Mouse (Mus musculus): ENCODE measurements around the gene Irx4. TPM values are rescaled to one million over a fixed set of nuclear protein-coding genes. Genes with fewer than 3 reads are reported as not detected.
A peak's percentile ranks its signal among the peaks of the same experiment; 100 is the strongest.

The Irx4 gene
- total RNA-seq, 1 experiment from 2014 or later = not detected

- no peak for ATAC-seq (replicated peaks in 1 of 2; ENCODE audit: insufficient read depth in 1 of 2, low FRiP score in 2 of 2, low TSS enrichment in 1 of 2, low read depth in 1 of 2, poor library complexity in 2 of 2, severe bottlenecking in 2 of 2)
Measured at GRCm38 (mm10) chr13:73265442-73265841, 5.2 kb downstream of the Irx4 start.

- ATAC-seq (replicated peaks in 1 of 2; ENCODE audit: insufficient read depth in 1 of 2, low FRiP score in 2 of 2, low TSS enrichment in 1 of 2, low read depth in 1 of 2, poor library complexity in 2 of 2, severe bottlenecking in 2 of 2) = no peak
Measured at GRCm38 (mm10) chr13:73267551-73267950, 7.3 kb downstream of the Irx4 start.

- ATAC-seq (replicated peaks in 1 of 2; ENCODE audit: insufficient read depth in 1 of 2, low FRiP score in 2 of 2, low TSS enrichment in 1 of 2, low read depth in 1 of 2, poor library complexity in 2 of 2, severe bottlenecking in 2 of 2) = peak in 1 of 2 experiments; percentile 33; a peak in 2 of 4 replicates
Measured at GRCm38 (mm10) chr13:73268702-73269101, 8.4 kb downstream of the Irx4 start.

GRCm38 (mm10) chr13:73269251-73269650, 9.0 kb downstream of the Irx4 start:
- no peak for ATAC-seq (replicated peaks in 1 of 2; ENCODE audit: insufficient read depth in 1 of 2, low FRiP score in 2 of 2, low TSS enrichment in 1 of 2, low read depth in 1 of 2, poor library complexity in 2 of 2, severe bottlenecking in 2 of 2)

GRCm38 (mm10) chr13:73269891-73270290, 9.6 kb downstream of the Irx4 start:
- no peak for ATAC-seq (replicated peaks in 1 of 2; ENCODE audit: insufficient read depth in 1 of 2, low FRiP score in 2 of 2, low TSS enrichment in 1 of 2, low read depth in 1 of 2, poor library complexity in 2 of 2, severe bottlenecking in 2 of 2)

- ATAC-seq (replicated peaks in 1 of 2; ENCODE audit: insufficient read depth in 1 of 2, low FRiP score in 2 of 2, low TSS enrichment in 1 of 2, low read depth in 1 of 2, poor library complexity in 2 of 2, severe bottlenecking in 2 of 2) = no peak
Measured at GRCm38 (mm10) chr13:73270451-73271081, 10.3 kb downstream of the Irx4 start.

- 0 out of 4 replicates have a peak, but pooled peaks of 1 of the 2 experiments have one; percentile 38 for ATAC-seq (replicated peaks in 1 of 2; ENCODE audit: insufficient read depth in 1 of 2, low FRiP score in 2 of 2, low TSS enrichment in 1 of 2, low read depth in 1 of 2, poor library complexity in 2 of 2, severe bottlenecking in 2 of 2)
Measured at GRCm38 (mm10) chr13:73271336-73272242, 11.3 kb downstream of the Irx4 start.

GRCm38 (mm10) chr13:73272794-73273282, 12.6 kb downstream of the Irx4 start:
- ATAC-seq (replicated peaks in 1 of 2; ENCODE audit: insufficient read depth in 1 of 2, low FRiP score in 2 of 2, low TSS enrichment in 1 of 2, low read depth in 1 of 2, poor library complexity in 2 of 2, severe bottlenecking in 2 of 2) = no peak

GRCm38 (mm10) chr13:73273536-73273935, 13.3 kb downstream of the Irx4 start:
- ATAC-seq (replicated peaks in 1 of 2; ENCODE audit: insufficient read depth in 1 of 2, low FRiP score in 2 of 2, low TSS enrichment in 1 of 2, low read depth in 1 of 2, poor library complexity in 2 of 2, severe bottlenecking in 2 of 2) = no peak

- ATAC-seq (replicated peaks in 1 of 2; ENCODE audit: insufficient read depth in 1 of 2, low FRiP score in 2 of 2, low TSS enrichment in 1 of 2, low read depth in 1 of 2, poor library complexity in 2 of 2, severe bottlenecking in 2 of 2) = no peak
Measured at GRCm38 (mm10) chr13:73277361-73277760, 17.1 kb downstream of the Irx4 start.

GRCm38 (mm10) chr13:73277797-73278196, 17.5 kb downstream of the Irx4 start:
- no peak for ATAC-seq (replicated peaks in 1 of 2; ENCODE audit: insufficient read depth in 1 of 2, low FRiP score in 2 of 2, low TSS enrichment in 1 of 2, low read depth in 1 of 2, poor library complexity in 2 of 2, severe bottlenecking in 2 of 2)

GRCm38 (mm10) chr13:73279196-73279595, 18.9 kb downstream of the Irx4 start:
- ATAC-seq (replicated peaks in 1 of 2; ENCODE audit: insufficient read depth in 1 of 2, low FRiP score in 2 of 2, low TSS enrichment in 1 of 2, low read depth in 1 of 2, poor library complexity in 2 of 2, severe bottlenecking in 2 of 2) = no peak

- no peak for ATAC-seq (replicated peaks in 1 of 2; ENCODE audit: insufficient read depth in 1 of 2, low FRiP score in 2 of 2, low TSS enrichment in 1 of 2, low read depth in 1 of 2, poor library complexity in 2 of 2, severe bottlenecking in 2 of 2)
Measured at GRCm38 (mm10) chr13:73282407-73282806, 22.1 kb downstream of the Irx4 start.

- ATAC-seq (replicated peaks in 1 of 2; ENCODE audit: insufficient read depth in 1 of 2, low FRiP score in 2 of 2, low TSS enrichment in 1 of 2, low read depth in 1 of 2, poor library complexity in 2 of 2, severe bottlenecking in 2 of 2) = no peak
Measured at GRCm38 (mm10) chr13:73283534-73283933, 23.3 kb downstream of the Irx4 start.

- no peak for ATAC-seq (replicated peaks in 1 of 2; ENCODE audit: insufficient read depth in 1 of 2, low FRiP score in 2 of 2, low TSS enrichment in 1 of 2, low read depth in 1 of 2, poor library complexity in 2 of 2, severe bottlenecking in 2 of 2)
Measured at GRCm38 (mm10) chr13:73290206-73290605, 29.9 kb downstream of the Irx4 start.

- ATAC-seq (replicated peaks in 1 of 2; ENCODE audit: insufficient read depth in 1 of 2, low FRiP score in 2 of 2, low TSS enrichment in 1 of 2, low read depth in 1 of 2, poor library complexity in 2 of 2, severe bottlenecking in 2 of 2) = no peak
Measured at GRCm38 (mm10) chr13:73291102-73291501, 30.8 kb downstream of the Irx4 start.

GRCm38 (mm10) chr13:73298717-73299116, 38.4 kb downstream of the Irx4 start:
- ATAC-seq (replicated peaks in 1 of 2; ENCODE audit: insufficient read depth in 1 of 2, low FRiP score in 2 of 2, low TSS enrichment in 1 of 2, low read depth in 1 of 2, poor library complexity in 2 of 2, severe bottlenecking in 2 of 2) = no peak

- ATAC-seq (replicated peaks in 1 of 2; ENCODE audit: insufficient read depth in 1 of 2, low FRiP score in 2 of 2, low TSS enrichment in 1 of 2, low read depth in 1 of 2, poor library complexity in 2 of 2, severe bottlenecking in 2 of 2) = no peak
Measured at GRCm38 (mm10) chr13:73299322-73299721, 39.0 kb downstream of the Irx4 start.

Measured in hematopoietic stem cell, adult 5-6 weeks (primary cell).